Mouse (Mus musculus): ENCODE measurements around the gene Tmem79. TPM values are rescaled to one million over a fixed set of nuclear protein-coding genes. Genes with fewer than 3 reads are reported as not detected.
"Not testable (repeated sequence)": the region's sequence is repeated elsewhere in the genome, so short reads cannot be mapped to it uniquely, and the experiment has no call there.

Gene Tmem79
- total RNA-seq, 2 experiments from 2014 or later: 2.0 to 2.4 TPM

GRCm38 (mm10) chr3:88359584-88359983 is 23.6 kb upstream of the Tmem79 start:
- intact Hi-C loops (cut with DNase I): no loop called here
- DNase-seq: no peak

GRCm38 (mm10) chr3:88354396-88355165 is 18.6 kb upstream of the Tmem79 start:
- intact Hi-C loops (cut with DNase I): no loop called here
- no peak for DNase-seq

- intact Hi-C loops (cut with DNase I): no loop called here
- no peak for DNase-seq
Measured at GRCm38 (mm10) chr3:88352907-88353306, 17.0 kb upstream of the Tmem79 start.

- intact Hi-C loops (cut with DNase I): no loop called here
- no peak for DNase-seq
Measured at GRCm38 (mm10) chr3:88350732-88351131, 14.8 kb upstream of the Tmem79 start.

- no peak for DNase-seq
- intact Hi-C loops (cut with DNase I): no loop called here
Measured at GRCm38 (mm10) chr3:88339006-88339405, 3.1 kb upstream of the Tmem79 start.

- DNase-seq: no peak
Measured at GRCm38 (mm10) chr3:88338316-88338715, 2.4 kb upstream of the Tmem79 start.

GRCm38 (mm10) chr3:88337367-88338020 is 1.5 kb upstream of the Tmem79 start:
- intact Hi-C loops (cut with DNase I): no loop called here
- no peak for DNase-seq

More at GRCm38 (mm10) chr3:88338316-88338715, 2.4 kb upstream of the Tmem79 start:
- intact Hi-C loops (cut with DNase I): no loop called here

- intact Hi-C loops (cut with DNase I): no loop called here
- DNase-seq: peak in 1 of 2 experiments; percentile 26
Measured at GRCm38 (mm10) chr3:88335436-88336053, 403 bp downstream of the Tmem79 start.

- intact Hi-C loops (cut with DNase I): no loop called here
- no peak for DNase-seq
Measured at GRCm38 (mm10) chr3:88334902-88335435, 979 bp downstream of the Tmem79 start.

GRCm38 (mm10) chr3:88334029-88334658 is 1.8 kb downstream of the Tmem79 start:
- intact Hi-C loops (cut with DNase I): no loop called here
- DNase-seq: no peak

GRCm38 (mm10) chr3:88331282-88331681 is 4.7 kb downstream of the Tmem79 start:
- no peak for DNase-seq
- intact Hi-C loops (cut with DNase I): no loop called here

GRCm38 (mm10) chr3:88328956-88329355 is 7.0 kb downstream of the Tmem79 start:
- no peak for DNase-seq
- intact Hi-C loops (cut with DNase I): no loop called here

- intact Hi-C loops (cut with DNase I): no loop called here
- DNase-seq: peak in 1 of 2 experiments; percentile 45
Measured at GRCm38 (mm10) chr3:88324951-88325405, 11.0 kb downstream of the Tmem79 start, which contains the start of gene Glmp. Gene Glmp (plus strand): TSS chr3:88325023.

GRCm38 (mm10) chr3:88299172-88299571 is 36.8 kb downstream of the Tmem79 start:
- no peak for DNase-seq
- intact Hi-C loops (cut with DNase I): loop anchor here (10.0 kb wide), 1 partner anchor 386 kb away; the partner anchor contains the start of gene Khdc4

- intact Hi-C loops (cut with DNase I): loop anchor here (10.0 kb wide), 1 partner anchor 387 kb away; the partner anchor contains the start of gene Khdc4
- DNase-seq: no peak
Measured at GRCm38 (mm10) chr3:88297321-88297851, 38.6 kb downstream of the Tmem79 start.

- intact Hi-C loops (cut with DNase I): loop anchor here (10.0 kb wide), 1 partner anchor 388 kb away; the partner anchor contains the start of gene Khdc4
- DNase-seq: peak; percentile 87 to 91
Measured at GRCm38 (mm10) chr3:88296561-88297318, 39.2 kb downstream of the Tmem79 start, which contains the start of the genes Tsacc and Cct3. Gene Tsacc (minus strand): TSS chr3:88296999. Gene Cct3 (plus strand): TSS chr3:88297116.

GRCm38 (mm10) chr3:88296110-88296560 is 39.8 kb downstream of the Tmem79 start:
- intact Hi-C loops (cut with DNase I): loop anchor here (10.0 kb wide), 1 partner anchor 389 kb away; the partner anchor contains the start of gene Khdc4
- DNase-seq: no peak

- DNase-seq: not testable (repeated sequence)
- intact Hi-C loops (cut with DNase I): loop anchor here (10.0 kb wide), 1 partner anchor 390 kb away; the partner anchor contains the start of gene Khdc4
Measured at GRCm38 (mm10) chr3:88295272-88295671, 40.7 kb downstream of the Tmem79 start.

GRCm38 (mm10) chr3:88291970-88292369 is 44.0 kb downstream of the Tmem79 start:
- no peak for DNase-seq
- intact Hi-C loops (cut with DNase I): loop anchor here (10.0 kb wide), 1 partner anchor 393 kb away; the partner anchor contains the start of gene Khdc4
